Mouse (Mus musculus): ENCODE measurements around the gene Hipk2.

Gene Hipk2

GRCm38 (mm10) chr6:38867291-38867690 is 8.7 kb downstream of the Hipk2 start:
- DNase-seq (ENCODE audit: low spot score in 2 of 2) = no peak

GRCm38 (mm10) chr6:38866761-38867160 is 9.2 kb downstream of the Hipk2 start:
- no peak for DNase-seq (ENCODE audit: low spot score in 2 of 2)

GRCm38 (mm10) chr6:38866357-38866756 is 9.6 kb downstream of the Hipk2 start:
- no peak for DNase-seq (ENCODE audit: low spot score in 2 of 2)

- no peak for DNase-seq (ENCODE audit: low spot score in 2 of 2)
Observed at GRCm38 (mm10) chr6:38865805-38866204, 10.2 kb downstream of the Hipk2 start.

- DNase-seq (ENCODE audit: low spot score in 2 of 2) = no peak
Observed at GRCm38 (mm10) chr6:38863595-38863994, 12.4 kb downstream of the Hipk2 start.

GRCm38 (mm10) chr6:38860301-38860700 is 15.7 kb downstream of the Hipk2 start:
- DNase-seq (ENCODE audit: low spot score in 2 of 2) = no peak

- DNase-seq (ENCODE audit: low spot score in 2 of 2) = no peak
Observed at GRCm38 (mm10) chr6:38859819-38860218, 16.1 kb downstream of the Hipk2 start.

GRCm38 (mm10) chr6:38853561-38853992 is 22.4 kb downstream of the Hipk2 start:
- DNase-seq (ENCODE audit: low spot score in 2 of 2) = no peak

- no peak for DNase-seq (ENCODE audit: low spot score in 2 of 2)
Observed at GRCm38 (mm10) chr6:38851740-38852139, 24.2 kb downstream of the Hipk2 start.

- no peak for DNase-seq (ENCODE audit: low spot score in 2 of 2)
Observed at GRCm38 (mm10) chr6:38850715-38851259, 25.2 kb downstream of the Hipk2 start.

GRCm38 (mm10) chr6:38847958-38848910 is 27.7 kb downstream of the Hipk2 start:
- no peak for DNase-seq (ENCODE audit: low spot score in 2 of 2)

GRCm38 (mm10) chr6:38847447-38847846 is 28.5 kb downstream of the Hipk2 start:
- no peak for DNase-seq (ENCODE audit: low spot score in 2 of 2)

- no peak for DNase-seq (ENCODE audit: low spot score in 2 of 2)
Observed at GRCm38 (mm10) chr6:38846330-38847195, 29.4 kb downstream of the Hipk2 start.

- DNase-seq (ENCODE audit: low spot score in 2 of 2) = no peak
Observed at GRCm38 (mm10) chr6:38845876-38846275, 30.1 kb downstream of the Hipk2 start.

- DNase-seq (ENCODE audit: low spot score in 2 of 2) = no peak
Observed at GRCm38 (mm10) chr6:38845117-38845516, 30.8 kb downstream of the Hipk2 start.

GRCm38 (mm10) chr6:38841551-38841950 is 34.4 kb downstream of the Hipk2 start:
- DNase-seq (ENCODE audit: low spot score in 2 of 2) = no peak

GRCm38 (mm10) chr6:38840780-38841179 is 35.2 kb downstream of the Hipk2 start:
- no peak for DNase-seq (ENCODE audit: low spot score in 2 of 2)

- DNase-seq (ENCODE audit: low spot score in 2 of 2) = no peak
Observed at GRCm38 (mm10) chr6:38840380-38840779, 35.6 kb downstream of the Hipk2 start.

GRCm38 (mm10) chr6:38839891-38840290 is 36.1 kb downstream of the Hipk2 start:
- DNase-seq (ENCODE audit: low spot score in 2 of 2) = no peak

- DNase-seq (ENCODE audit: low spot score in 2 of 2) = no peak
Observed at GRCm38 (mm10) chr6:38838061-38838460, 37.9 kb downstream of the Hipk2 start.

GRCm38 (mm10) chr6:38835217-38835616 is 40.7 kb downstream of the Hipk2 start:
- no peak for DNase-seq (ENCODE audit: low spot score in 2 of 2)

- no peak for DNase-seq (ENCODE audit: low spot score in 2 of 2)
Observed at GRCm38 (mm10) chr6:38834727-38835126, 41.2 kb downstream of the Hipk2 start.
